In the genomic region with DNA sequence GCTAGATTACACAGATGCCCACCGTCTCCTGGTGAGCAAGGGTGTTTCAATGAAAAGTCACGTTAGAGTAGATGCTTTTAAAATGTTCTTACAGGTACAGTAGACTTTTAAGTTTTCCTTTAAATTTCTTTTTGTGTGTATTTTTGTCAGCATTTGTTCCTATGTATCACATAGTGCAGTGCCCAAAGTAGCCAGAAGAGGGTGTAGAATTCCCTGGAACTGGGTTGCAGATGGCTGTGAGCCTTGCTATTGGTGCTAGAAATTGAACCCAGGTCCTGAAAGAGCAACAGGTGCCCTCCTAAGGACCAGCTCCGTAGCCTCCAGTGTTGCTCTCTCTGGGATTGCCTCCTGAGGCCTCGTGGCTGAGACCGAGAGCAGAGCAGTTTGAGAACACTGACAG, we compare ENCODE assay signal across 9 mouse cellular contexts. TPM values are rescaled to one million over a fixed set of nuclear protein-coding genes. Genes with fewer than 3 reads are reported as not detected.
DNase-seq lines count a peak whose midpoint lies in the region; ATAC-seq lines count a peak whose summit lies in the region.
"Had no signal": no experiment of that assay in that cellular context is flagged by ENCODE, and none has a peak within 500 bp of the region (broad histone marks: within the 10 kb centered on the region; RNA-seq: fewer than 3 reads in every experiment).

No protein-coding gene starts in this region.

- peak overlapping the region; percentile 54; the same call in 1 of the 2 replicates for H3K27ac ChIP-seq in kidney, embryonic 15.5 days

- WGBS in kidney, embryonic 15.5 days, result 73% methylated on average over 5 of the region's 5 CpGs

- no peak overlapping the region for H3K4me2 ChIP-seq in kidney, embryonic 15.5 days

- H3K9ac ChIP-seq in kidney, embryonic 15.5 days, result no peak overlapping the region

- H3K4me3 ChIP-seq in kidney, embryonic 15.5 days (replicated peaks), result no peak overlapping the region

- H3K4me1 ChIP-seq in kidney, embryonic 15.5 days, result peaks cover 5% of the 10 kb centered on the region; the same call in 1 of the 2 replicates

- H3K27me3 ChIP-seq in kidney, embryonic 15.5 days, result no peaks in the 10 kb centered on the region

- peaks cover 93% of the 10 kb centered on the region for H3K36me3 ChIP-seq in kidney, embryonic 15.5 days

- no peaks in the 10 kb centered on the region for H3K9me3 ChIP-seq in kidney, embryonic 15.5 days (replicated peaks)

- ATAC-seq in kidney, embryonic 15.5 days (replicated peaks; ENCODE audit: low FRiP score), result no peak
- ATAC-seq in CD4-positive, CD25-positive, alpha-beta regulatory T cell, adult 4 months, result peak; percentile 44
- ATAC-seq: hindbrain, embryonic 16.5 days had no signal

- no peak for DNase-seq in kidney, postnatal 14 days
- DNase-seq in 3T3-L1 (ENCODE audit: low read depth, low spot score), result peak; percentile 38
- peak; percentile 69 for DNase-seq in induced T-regulatory cell, adult 2 months (ENCODE audit: low read depth)
- no peak for DNase-seq in right cerebral cortex, postnatal 10 days (ENCODE audit: low spot score in 2 of 2)
- no peak for DNase-seq in cerebellum, adult 18-20 months
- DNase-seq: lung, adult 2 months had no signal

RNA-seq across cellular contexts. Expression of a gene that starts 39.1 kb away (rescaled TPM):
- polyA plus RNA-seq in kidney, embryonic 15.5 days (2015; fragmentation: Nextera tagmentation; extraction: Ambion mirVana), result 49.7 and 51.1 TPM in 2 replicates
- polyA plus RNA-seq in CD4-positive, CD25-positive, alpha-beta regulatory T cell, adult 4 months (2017; shearing (Covaris generic)), result 10 to 100 TPM; 23.6 to 32.4 TPM

Comparison
In these comparisons a context has a peak if more than half of its experiments do, and no peak if none do; other contexts are left out.
1. DNase-seq: peak in 3T3-L1 (single experiment) and induced T-regulatory cell, adult 2 months (single experiment); none in kidney, postnatal 14 days (single experiment), right cerebral cortex, postnatal 10 days (0 of 2) and cerebellum, adult 18-20 months (0 of 2).